Comparison of ENCODE assay signal across 16 mouse cellular contexts in the genomic region with DNA sequence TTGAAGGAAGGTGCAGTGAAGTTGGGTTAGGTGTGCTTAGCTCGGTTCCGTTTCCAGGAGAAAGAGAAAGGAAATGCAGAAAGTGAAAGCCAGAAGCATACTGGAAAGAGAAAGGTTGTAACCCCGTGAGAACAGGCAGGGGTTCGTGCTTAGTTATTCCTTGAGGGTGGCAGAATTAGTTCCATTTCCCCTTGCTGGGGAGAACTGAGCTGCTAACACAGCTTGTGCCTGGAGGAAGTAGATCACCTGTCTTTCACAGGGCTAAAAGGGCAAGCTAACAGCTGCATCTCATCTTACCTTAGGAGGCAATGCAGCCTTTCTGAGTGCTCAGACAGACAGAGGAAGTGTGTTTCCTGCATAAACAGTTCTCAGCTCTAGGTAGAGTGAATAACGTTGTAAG.
DNase-seq lines count a peak whose midpoint lies in the region; ATAC-seq lines count a peak whose summit lies in the region.
"Had no signal": no experiment of that assay in that cellular context is flagged by ENCODE, and none has a peak within 500 bp of the region (broad histone marks: within the 10 kb centered on the region; RNA-seq: fewer than 3 reads in every experiment).

No protein-coding gene starts in this region.

- 63% methylated on average over 5 of the region's 5 CpGs for WGBS in hindbrain, embryonic 16.5 days

- peak; percentile 72 for ATAC-seq in activated CD4-positive, CD25-positive, alpha-beta regulatory T cell, adult 4 months
- peak; percentile 20; the same call in 1 of the 2 replicates for ATAC-seq in megakaryocyte progenitor cell, adult 5-6 weeks (replicated peaks; ENCODE audit: poor library complexity)
- no peak for ATAC-seq in hindbrain, embryonic 16.5 days
- ATAC-seq: forebrain, embryonic 13.5 days had no signal

- no peak overlapping the region for H3K4me3 ChIP-seq in hindbrain, embryonic 16.5 days (ENCODE audit: low read length)
- H3K4me3 ChIP-seq: forebrain, embryonic 13.5 days; hindbrain, embryonic 13.5 days; liver, embryonic 13.5 days; stomach, embryonic 15.5 days had no signal

- no peaks in the 10 kb centered on the region for H3K9me3 ChIP-seq in hindbrain, embryonic 16.5 days (ENCODE audit: control insufficient read depth, low read length)
- H3K9me3 ChIP-seq: forebrain, embryonic 13.5 days; hindbrain, embryonic 13.5 days; liver, embryonic 13.5 days; stomach, embryonic 15.5 days had no signal

- DNase-seq in CD4-positive, CD25-positive, alpha-beta regulatory T cell, adult 2 months (ENCODE audit: low read depth, low spot score): peak; percentile 46
- peak; percentile 7 to 17 for DNase-seq in thymus, postnatal 10 days (ENCODE audit: low spot score in 2 of 2)
- DNase-seq in layer of hippocampus, adult 8-10 months (ENCODE audit: low spot score in 2 of 2): no peak
- no peak for DNase-seq in urinary bladder, postnatal 25 days (ENCODE audit: low spot score)
- DNase-seq: adrenal gland, adult 2 months; cerebellum, adult 18-20 months; heart, adult 18-20 months; kidney, adult 11 months; kidney, postnatal 14 days; liver, embryonic 13.5 days had no signal

- no peak overlapping the region for H3K9ac ChIP-seq in hindbrain, embryonic 16.5 days (ENCODE audit: low read depth, low read length)
- H3K9ac ChIP-seq: forebrain, embryonic 13.5 days; hindbrain, embryonic 13.5 days; liver, embryonic 13.5 days; stomach, embryonic 15.5 days had no signal

- no peaks in the 10 kb centered on the region for H3K36me3 ChIP-seq in hindbrain, embryonic 16.5 days (ENCODE audit: control insufficient read depth, insufficient read depth, low read length)
- H3K36me3 ChIP-seq: hindbrain, embryonic 13.5 days; liver, embryonic 13.5 days; stomach, embryonic 15.5 days had no signal

- H3K4me2 ChIP-seq in hindbrain, embryonic 16.5 days (ENCODE audit: low read length): no peak overlapping the region
- H3K4me2 ChIP-seq: forebrain, embryonic 13.5 days; hindbrain, embryonic 13.5 days; liver, embryonic 13.5 days; stomach, embryonic 15.5 days had no signal

- H3K27me3 ChIP-seq in hindbrain, embryonic 16.5 days (replicated peaks; ENCODE audit: control insufficient read depth, insufficient read depth, low read length): no peaks in the 10 kb centered on the region
- H3K27me3 ChIP-seq: liver, embryonic 13.5 days; stomach, embryonic 15.5 days had no signal

- H3K4me1 ChIP-seq in hindbrain, embryonic 16.5 days (ENCODE audit: control insufficient read depth, insufficient read depth, low read depth, low read length): no peaks in the 10 kb centered on the region; the same call in 1 of the 2 replicates
- H3K4me1 ChIP-seq: hindbrain, embryonic 13.5 days; liver, embryonic 13.5 days; stomach, embryonic 15.5 days had no signal

- no peak overlapping the region for H3K27ac ChIP-seq in hindbrain, embryonic 16.5 days (ENCODE audit: low read depth, low read length)
- H3K27ac ChIP-seq: forebrain, embryonic 13.5 days; hindbrain, embryonic 13.5 days; liver, embryonic 13.5 days; stomach, embryonic 15.5 days had no signal

Comparison
In these comparisons a context has a peak if more than half of its experiments do, and no peak if none do; other contexts are left out.
1. DNase-seq: peak in CD4-positive, CD25-positive, alpha-beta regulatory T cell, adult 2 months (single experiment) and thymus, postnatal 10 days (2 of 2); none in layer of hippocampus, adult 8-10 months (0 of 2) and urinary bladder, postnatal 25 days (single experiment).